15 mouse cellular contexts compared by ENCODE assay signal in genomic region chr15:49501821-49502220, GRCm38 (mm10).
"Had no signal": no experiment of that assay in that cellular context is flagged by ENCODE, and none has a peak within 500 bp of the region (broad histone marks: within the 10 kb centered on the region; RNA-seq: fewer than 3 reads in every experiment).

No protein-coding gene starts in this region.

- H3K27ac ChIP-seq: layer of hippocampus, adult 2 months; limb, embryonic 12.5 days; liver, embryonic 15.5 days; macrophage; midbrain, embryonic 12.5 days; neural tube, embryonic 12.5 days had no signal

- H3K4me1 ChIP-seq: limb, embryonic 12.5 days; liver, embryonic 15.5 days; megakaryocyte, embryonic 14.5 days; midbrain, embryonic 12.5 days; neural tube, embryonic 12.5 days had no signal

- DNase-seq: kidney, postnatal 10 days; kidney, postnatal 4 days; lung, adult 2 months; lung, postnatal 10 days; right cerebral cortex, postnatal 4 days; spleen, adult 18-20 months; thymus, adult 18-20 months; thymus, postnatal 25 days had no signal

- H3K27me3 ChIP-seq: limb, embryonic 12.5 days; liver, embryonic 15.5 days; megakaryocyte, embryonic 14.5 days; midbrain, embryonic 12.5 days; neural tube, embryonic 12.5 days had no signal

- H3K9ac ChIP-seq: limb, embryonic 12.5 days; liver, embryonic 15.5 days; midbrain, embryonic 12.5 days; neural tube, embryonic 12.5 days had no signal

- H3K36me3 ChIP-seq: limb, embryonic 12.5 days; liver, embryonic 15.5 days; midbrain, embryonic 12.5 days; neural tube, embryonic 12.5 days had no signal

- H3K4me3 ChIP-seq: layer of hippocampus, adult 2 months; limb, embryonic 12.5 days; liver, embryonic 15.5 days; megakaryocyte, embryonic 14.5 days; midbrain, embryonic 12.5 days; neural tube, embryonic 12.5 days had no signal
